Mouse (Mus musculus) bone marrow, adult 2 months (tissue): ENCODE results near the gene Tead3.

ENCODE experiments used
- CTCF ChIP-seq: fragments of 200-500 bp; IDR thresholded peaks from 2 replicates; pipeline ENCODE4 v1.5.1; 2011; ENCODE audit warnings: low read length, control low read depth; ENCODE audit not compliant: control insufficient read depth, insufficient read depth
- POLR2A ChIP-seq: fragments of 200-500 bp; IDR thresholded peaks from 2 replicates; pipeline ENCODE4 v1.6.1; 2011; ENCODE audit warnings: low read depth, mild to moderate bottlenecking, control low read depth, low read length, borderline replicate concordance; ENCODE audit not compliant: control insufficient read depth

DNA sequence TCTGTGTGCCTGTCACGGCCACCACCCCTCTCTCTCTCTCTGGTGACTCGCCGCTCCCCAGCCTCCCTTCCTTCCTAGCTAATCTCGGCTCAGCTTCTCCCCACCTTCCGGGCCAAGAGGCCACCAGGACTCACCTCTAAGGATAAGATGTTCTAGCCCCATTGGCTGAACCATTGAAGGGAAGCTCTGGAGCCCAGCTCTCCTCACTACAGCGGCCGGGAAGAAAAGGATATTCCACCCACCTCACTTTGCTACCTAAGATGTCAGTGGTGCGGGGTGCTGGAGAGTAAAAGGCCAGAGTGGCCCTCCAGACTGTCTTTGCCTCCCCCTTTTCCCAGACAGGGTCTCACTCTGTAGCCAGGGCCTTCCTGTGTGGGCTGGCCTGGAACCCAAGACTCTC, 14.5 kb upstream of the Tead3 start, which contains the start of gene Tulp1:
- TF ChIP-seq CTCF = no peak
- TF ChIP-seq POLR2A = no peak
